In the genomic region with DNA sequence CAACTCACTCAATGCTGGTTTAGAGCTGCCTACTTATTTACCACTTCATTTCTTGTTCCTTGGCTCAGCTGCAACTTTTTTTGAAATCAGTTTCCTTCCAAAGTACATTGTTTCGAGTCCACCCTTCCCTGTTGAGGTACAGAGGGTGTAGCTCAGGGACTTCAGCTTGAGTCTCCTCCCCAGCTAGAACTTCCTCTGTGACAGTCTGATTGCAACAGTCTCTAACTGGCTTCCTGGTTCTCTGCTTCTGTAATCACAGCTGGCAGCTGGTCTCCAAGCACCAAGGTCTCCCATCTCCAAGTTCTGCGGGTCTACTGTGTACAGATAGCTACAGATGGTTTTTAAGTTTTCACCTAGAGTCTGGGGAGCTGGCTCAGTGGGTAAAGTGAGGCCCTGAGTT, we compare ENCODE assay signal across 15 mouse cellular contexts.
DNase-seq lines count a peak whose midpoint lies in the region; ATAC-seq and TF ChIP-seq lines count a peak whose summit lies in the region.
"Had no signal": no experiment of that assay in that cellular context is flagged by ENCODE, and none has a peak within 500 bp of the region (broad histone marks: within the 10 kb centered on the region; RNA-seq: fewer than 3 reads in every experiment).

No protein-coding gene starts in this region.

- H3K9ac ChIP-seq in heart, embryonic 15.5 days: no peak overlapping the region
- H3K9ac ChIP-seq in heart, embryonic 11.5 days (ENCODE audit: low read depth, low read length): no peak overlapping the region
- no peak overlapping the region for H3K9ac ChIP-seq in midbrain, embryonic 16.5 days (ENCODE audit: low read depth, low read length)
- H3K9ac ChIP-seq: neural tube, embryonic 15.5 days had no signal

- peaks cover 30% of the 10 kb centered on the region for H3K4me1 ChIP-seq in heart, embryonic 15.5 days (replicated peaks)
- H3K4me1 ChIP-seq in heart, embryonic 11.5 days (ENCODE audit: control insufficient read depth, insufficient read depth, low read length): peaks cover 12% of the 10 kb centered on the region
- peaks cover 79% of the 10 kb centered on the region for H3K4me1 ChIP-seq in limb, embryonic 10.5 days
- H3K4me1 ChIP-seq in small intestine, adult 2 months (ENCODE audit: control insufficient read depth, insufficient read depth, insufficient read length, low read length): 0 out of 2 replicates have a peak, but pooled peaks cover 8% of the 10 kb centered on the region
- peaks cover 5% of the 10 kb centered on the region for H3K4me1 ChIP-seq in midbrain, embryonic 16.5 days (ENCODE audit: control insufficient read depth, insufficient read depth, low read length)

- 0 out of 2 replicates have a peak overlapping the region, but pooled peaks have one; percentile 26 for H3K27ac ChIP-seq in heart, embryonic 15.5 days
- no peak overlapping the region for H3K27ac ChIP-seq in heart, embryonic 11.5 days (ENCODE audit: low read depth, low read length)
- peak overlapping the region; percentile 73 for H3K27ac ChIP-seq in limb, embryonic 10.5 days
- H3K27ac ChIP-seq in small intestine, adult 2 months (ENCODE audit: insufficient read depth, low read depth, low read length): peak overlapping the region; percentile 20; the same call in 1 of the 2 replicates
- H3K27ac ChIP-seq in midbrain, embryonic 16.5 days (ENCODE audit: low read length): no peak overlapping the region
- H3K27ac ChIP-seq: neural tube, embryonic 15.5 days had no signal

- no peaks in the 10 kb centered on the region for H3K36me3 ChIP-seq in heart, embryonic 15.5 days
- H3K36me3 ChIP-seq in heart, embryonic 11.5 days (ENCODE audit: control insufficient read depth, insufficient read depth, low read length): no peaks in the 10 kb centered on the region
- H3K36me3 ChIP-seq in limb, embryonic 10.5 days: no peaks in the 10 kb centered on the region
- no peaks in the 10 kb centered on the region for H3K36me3 ChIP-seq in small intestine, adult 2 months (ENCODE audit: control insufficient read depth, insufficient read depth, low read length)
- no peaks in the 10 kb centered on the region for H3K36me3 ChIP-seq in midbrain, embryonic 16.5 days (ENCODE audit: control insufficient read depth, insufficient read depth, low read length)
- H3K36me3 ChIP-seq: neural tube, embryonic 15.5 days had no signal

- no peak overlapping the region for H3K4me2 ChIP-seq in heart, embryonic 15.5 days
- H3K4me2 ChIP-seq in heart, embryonic 11.5 days: no peak overlapping the region
- H3K4me2 ChIP-seq in midbrain, embryonic 16.5 days (ENCODE audit: low read length): no peak overlapping the region
- H3K4me2 ChIP-seq: midbrain, embryonic 11.5 days; neural tube, embryonic 15.5 days had no signal

- H3K27me3 ChIP-seq in heart, embryonic 15.5 days: no peaks in the 10 kb centered on the region
- no peaks in the 10 kb centered on the region for H3K27me3 ChIP-seq in heart, embryonic 11.5 days (ENCODE audit: control insufficient read depth, insufficient read depth, low read length)
- 0 out of 2 replicates have a peak, but pooled peaks cover 5% of the 10 kb centered on the region for H3K27me3 ChIP-seq in limb, embryonic 10.5 days (ENCODE audit: low read depth, poor library complexity, severe bottlenecking)
- no peaks in the 10 kb centered on the region for H3K27me3 ChIP-seq in small intestine, adult 2 months (ENCODE audit: control insufficient read depth, insufficient read depth, low read length)
- H3K27me3 ChIP-seq in midbrain, embryonic 16.5 days (ENCODE audit: control insufficient read depth, insufficient read depth, low read depth, low read length): no peaks in the 10 kb centered on the region
- H3K27me3 ChIP-seq: CH12.LX; neural tube, embryonic 15.5 days had no signal

- peak; percentile 26 for DNase-seq in limb, embryonic 10.5 days (ENCODE audit: low spot score)
- DNase-seq in left cerebral cortex, postnatal 25 days (ENCODE audit: low spot score in 2 of 2): no peak
- no peak for DNase-seq in gastrocnemius, postnatal 10 days
- DNase-seq: cerebellum, postnatal 36 days; right cerebral cortex, postnatal 4 days had no signal

- no peak overlapping the region for H3K4me3 ChIP-seq in heart, embryonic 15.5 days
- no peak overlapping the region for H3K4me3 ChIP-seq in heart, embryonic 11.5 days (ENCODE audit: low read depth, low read length)
- H3K4me3 ChIP-seq in limb, embryonic 10.5 days: no peak overlapping the region
- no peak overlapping the region for H3K4me3 ChIP-seq in small intestine, adult 2 months (ENCODE audit: low read depth, low read length)
- no peak overlapping the region for H3K4me3 ChIP-seq in midbrain, embryonic 16.5 days (ENCODE audit: low read depth, low read length)
- H3K4me3 ChIP-seq: erythroblast, embryonic 14.5 days; neural tube, embryonic 15.5 days had no signal

- no peaks in the 10 kb centered on the region for H3K9me3 ChIP-seq in heart, embryonic 15.5 days (replicated peaks)
- no peaks in the 10 kb centered on the region for H3K9me3 ChIP-seq in heart, embryonic 11.5 days (replicated peaks; ENCODE audit: control insufficient read depth, low read length)
- H3K9me3 ChIP-seq in limb, embryonic 10.5 days (replicated peaks): no peaks in the 10 kb centered on the region
- H3K9me3 ChIP-seq in midbrain, embryonic 16.5 days (replicated peaks; ENCODE audit: control insufficient read depth, low read length, poor library complexity, severe bottlenecking): no peaks in the 10 kb centered on the region
- H3K9me3 ChIP-seq: neural tube, embryonic 15.5 days had no signal

- TF ChIP-seq CTCF in small intestine, adult 2 months (IDR thresholded peaks at IDR 0.05; ENCODE audit: extremely low read depth, insufficient read length, insufficient replicate concordance, low read depth, low read length): no peak

- WGBS in heart, embryonic 15.5 days: 68% methylated on average over 2 of the region's 2 CpGs
- WGBS in heart, embryonic 11.5 days (ENCODE audit: insufficient replicate concordance): 73% methylated on average over 2 of the region's 2 CpGs
- 90% methylated on average over 2 of the region's 2 CpGs for WGBS in limb, embryonic 10.5 days
- WGBS in small intestine, adult 2 months: 17% methylated on average over 2 of the region's 2 CpGs
- WGBS in midbrain, embryonic 16.5 days: 82% methylated on average over 2 of the region's 2 CpGs

- TF ChIP-seq POLR2A in small intestine, adult 2 months (IDR thresholded peaks at IDR 0.05; ENCODE audit: low read depth, low read length): no peak

- intact Hi-C loops in left cerebral cortex, postnatal 25 days (cut with DNase I): no loop called here

- ATAC-seq in heart, embryonic 15.5 days (replicated peaks; ENCODE audit: insufficient number of reproducible peaks, insufficient read depth, low FRiP score, low read depth): no peak
- ATAC-seq in heart, embryonic 11.5 days (replicated peaks; ENCODE audit: insufficient number of reproducible peaks, low FRiP score, low TSS enrichment): no peak
- ATAC-seq in activated CD4-positive, CD25-positive, alpha-beta regulatory T cell, adult 4 months: peak; percentile 34
- ATAC-seq in midbrain, embryonic 16.5 days: no peak
- ATAC-seq: hindbrain, embryonic 16.5 days had no signal

Comparison
In these comparisons a context has a peak if more than half of its experiments do, and no peak if none do; other contexts are left out.
1. H3K27ac ChIP-seq: peak in heart, embryonic 15.5 days (single experiment), limb, embryonic 10.5 days (single experiment) and small intestine, adult 2 months (single experiment); none in heart, embryonic 11.5 days (single experiment) and midbrain, embryonic 16.5 days (single experiment).